Mouse (Mus musculus) forebrain, embryonic 12.5 days (tissue): ENCODE data around the gene Shc2. TPM values are rescaled to one million over a fixed set of nuclear protein-coding genes. Genes with fewer than 3 reads are reported as not detected.

Source experiments
- ATAC-seq: fragments of 200-750 bp; cut with Nextera tagmentation; 2 replicates; pipeline ENCODE4 v1.8.0; 2017; ENCODE audit warnings: moderate TSS enrichment; ENCODE audit not compliant: low FRiP score
- H3K27ac ChIP-seq: fragments of 300-500 bp; sonication (generic); 2 replicates; pipeline ENCODE4 v1.5.1; 2016; ENCODE audit warnings: mild to moderate bottlenecking
- H3K27me3 ChIP-seq: fragments of 300-500 bp; sonication (generic); 2 replicates; pipeline ENCODE4 v1.6.1; 2016; ENCODE audit warnings: mild to moderate bottlenecking
- H3K36me3 ChIP-seq: fragments of 300-500 bp; sonication (generic); replicated peaks from 2 replicates; pipeline ENCODE4 v1.6.1; 2016; ENCODE audit warnings: mild to moderate bottlenecking
- H3K4me1 ChIP-seq: fragments of 300-500 bp; sonication (generic); 2 replicates; pipeline ENCODE4 v1.6.1; 2016
- H3K4me2 ChIP-seq: fragments of 300-500 bp; sonication (generic); 2 replicates; pipeline ENCODE4 v1.6.1; 2016; ENCODE audit warnings: mild to moderate bottlenecking, moderate library complexity
- H3K4me3 ChIP-seq: fragments of 300-500 bp; sonication (generic); replicated peaks from 2 replicates; pipeline ENCODE4 v1.5.1; 2016; ENCODE audit warnings: mild to moderate bottlenecking
- H3K9ac ChIP-seq: fragments of 300-500 bp; sonication (generic); 2 replicates; pipeline ENCODE4 v1.6.1; 2016; ENCODE audit warnings: mild to moderate bottlenecking
- H3K9me3 ChIP-seq: fragments of 300-500 bp; sonication (generic); 2 replicates; pipeline ENCODE4 v1.6.1; 2016
- WGBS: fragments of 180-500 bp; shearing (Covaris S2); methylation state at CpG from one replicate; pipeline ENCODE4 v1.1.7; 2016; 5-methylcytosine and 5-hydroxymethylcytosine counted together
- polyA plus RNA-seq: library from polyadenylated mRNA; unstranded; fragments of >200 nt; fragmentation: Nextera tagmentation; extraction: Ambion mirVana; gene quantifications from 2 replicates; pipeline ENCODE4 v1.2.1, GENCODE M21; 2016

Shc2 gene
- 11.9 and 12.7 TPM in 2 replicates for polyA plus RNA-seq

DNA sequence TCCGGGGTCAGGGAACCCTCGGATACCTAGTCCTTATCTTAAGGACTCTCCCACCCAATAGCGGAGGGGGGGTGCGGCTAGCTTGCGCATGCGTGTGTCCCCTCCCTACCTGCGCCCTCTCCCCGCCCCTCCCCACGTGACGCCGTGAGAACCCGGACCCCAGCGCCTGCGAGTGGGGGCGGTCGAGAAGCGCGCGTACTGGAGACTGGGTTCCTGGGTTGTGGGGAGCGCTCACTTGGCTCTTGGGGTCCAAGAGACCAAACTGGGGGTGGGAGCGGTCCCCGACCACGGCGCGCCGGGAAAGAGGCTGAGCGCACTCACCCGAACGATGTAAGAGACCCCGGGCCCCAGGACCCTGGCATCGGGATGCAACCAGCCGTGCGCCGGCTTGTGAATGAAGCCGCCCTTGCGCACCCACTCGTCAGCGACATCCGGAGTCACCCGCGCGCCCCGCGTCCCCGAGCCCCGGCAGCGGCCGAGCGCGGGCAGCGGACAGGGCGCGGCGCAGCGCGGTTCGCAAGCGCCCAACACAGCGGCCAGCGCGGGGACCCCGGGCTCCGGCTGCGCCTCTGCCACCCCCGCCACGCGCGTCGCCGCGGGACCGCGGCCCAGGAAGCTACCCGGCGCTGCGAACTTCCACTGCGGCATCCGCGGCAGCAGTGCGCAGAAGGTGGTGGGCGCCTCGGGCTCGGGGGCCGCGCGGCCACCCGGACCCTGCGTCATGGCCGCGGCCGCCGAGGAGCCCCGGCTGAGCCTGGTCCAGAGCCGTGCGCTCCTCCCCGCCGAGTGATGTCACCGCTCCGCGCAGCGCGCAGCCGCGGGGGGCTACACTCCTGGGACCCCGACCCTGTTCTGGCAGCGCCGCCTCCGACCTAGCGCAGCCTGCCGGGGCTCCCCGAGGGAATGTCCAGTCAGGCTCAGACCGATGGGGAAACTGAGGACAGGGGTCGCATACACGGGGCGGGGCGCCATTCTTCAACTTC is at the start of gene Shc2:
TSS of gene Shc2 (minus strand) at position 791 of the 983 bp plus-strand sequence.
- ATAC-seq, result peak; percentile 90
- Histone ChIP-seq H3K9ac (peak within 1 kb of the TSS; percentile 79), H3K4me1 (peaks cover 21% of the 10 kb centered on the region), H3K27me3 (peaks cover 42% of the 10 kb centered on the region), H3K4me2 (peak within 1 kb of the TSS; percentile 86), H3K9me3 (no peaks in the 10 kb centered on the region), H3K36me3 (no peaks in the 10 kb centered on the region), H3K4me3 (peak within 1 kb of the TSS; percentile 78), H3K27ac (peak within 1 kb of the TSS; percentile 81)
- under 1% methylated on average over 91 of the region's 116 CpGs for WGBS

GRCm38 (mm10) chr10:79687513-79687912 is 49.8 kb upstream of the Shc2 start:
- no peak overlapping the region for H3K9ac ChIP-seq
- H3K4me3 ChIP-seq, result no peak overlapping the region
- WGBS, result 95% methylated on average over 6 of the region's 6 CpGs
- no peak for ATAC-seq
- H3K36me3 ChIP-seq, result peaks cover 61% of the 10 kb centered on the region
- H3K27ac ChIP-seq, result no peak overlapping the region
- no peaks in the 10 kb centered on the region for H3K27me3 ChIP-seq
- no peak overlapping the region for H3K4me2 ChIP-seq
- H3K4me1 ChIP-seq, result peaks cover 18% of the 10 kb centered on the region
- H3K9me3 ChIP-seq, result no peaks in the 10 kb centered on the region

DNA sequence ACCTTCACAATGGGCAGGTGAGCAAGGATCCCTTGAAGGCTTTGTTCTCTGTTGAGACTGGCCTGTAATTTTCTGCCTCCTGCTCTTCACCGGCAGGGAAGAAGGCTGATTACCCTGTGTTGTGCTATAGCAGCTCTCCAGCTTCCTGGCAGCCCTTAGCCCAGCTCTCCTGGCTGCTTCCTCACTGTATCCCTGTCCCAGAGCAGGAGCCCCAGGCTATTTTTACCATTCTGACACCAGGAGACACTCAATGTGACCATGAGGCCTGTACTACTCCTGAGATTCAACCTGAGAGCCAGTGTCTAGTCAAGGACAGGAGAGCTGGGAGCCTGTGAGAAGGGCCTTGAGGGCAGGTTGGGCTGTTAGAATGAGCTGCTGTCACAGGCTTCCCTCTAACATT is 49.0 kb upstream of the Shc2 start:
- 88% methylated on average over 1 of the region's 1 CpGs for WGBS
- peaks cover 18% of the 10 kb centered on the region for H3K4me1 ChIP-seq
- ATAC-seq, result no peak
- H3K4me2 ChIP-seq, result no peak overlapping the region
- no peak overlapping the region for H3K9ac ChIP-seq
- no peak overlapping the region for H3K27ac ChIP-seq
- H3K27me3 ChIP-seq, result no peaks in the 10 kb centered on the region
- no peak overlapping the region for H3K4me3 ChIP-seq
- no peaks in the 10 kb centered on the region for H3K9me3 ChIP-seq
- peaks cover 61% of the 10 kb centered on the region for H3K36me3 ChIP-seq

- no peak for ATAC-seq
- Histone ChIP-seq H3K27me3 (no peaks in the 10 kb centered on the region), H3K9me3 (no peaks in the 10 kb centered on the region), H3K27ac (no peak overlapping the region), H3K4me2 (no peak overlapping the region), H3K9ac (no peak overlapping the region), H3K4me1 (peaks cover 20% of the 10 kb centered on the region), H3K4me3 (no peak overlapping the region), H3K36me3 (peaks cover 61% of the 10 kb centered on the region)
- WGBS, result 90% methylated on average over 2 of the region's 2 CpGs
Observed at GRCm38 (mm10) chr10:79686219-79686618, 48.5 kb upstream of the Shc2 start.

- ATAC-seq, result no peak
- Histone ChIP-seq H3K9me3 (no peaks in the 10 kb centered on the region), H3K27ac (no peak overlapping the region), H3K27me3 (no peaks in the 10 kb centered on the region), H3K9ac (no peak overlapping the region), H3K4me2 (no peak overlapping the region), H3K4me1 (peaks cover 27% of the 10 kb centered on the region), H3K36me3 (peaks cover 60% of the 10 kb centered on the region), H3K4me3 (no peak overlapping the region)
- WGBS, result 93% methylated on average over 25 of the region's 25 CpGs
Observed at GRCm38 (mm10) chr10:79684770-79685600, 47.3 kb upstream of the Shc2 start.

DNA sequence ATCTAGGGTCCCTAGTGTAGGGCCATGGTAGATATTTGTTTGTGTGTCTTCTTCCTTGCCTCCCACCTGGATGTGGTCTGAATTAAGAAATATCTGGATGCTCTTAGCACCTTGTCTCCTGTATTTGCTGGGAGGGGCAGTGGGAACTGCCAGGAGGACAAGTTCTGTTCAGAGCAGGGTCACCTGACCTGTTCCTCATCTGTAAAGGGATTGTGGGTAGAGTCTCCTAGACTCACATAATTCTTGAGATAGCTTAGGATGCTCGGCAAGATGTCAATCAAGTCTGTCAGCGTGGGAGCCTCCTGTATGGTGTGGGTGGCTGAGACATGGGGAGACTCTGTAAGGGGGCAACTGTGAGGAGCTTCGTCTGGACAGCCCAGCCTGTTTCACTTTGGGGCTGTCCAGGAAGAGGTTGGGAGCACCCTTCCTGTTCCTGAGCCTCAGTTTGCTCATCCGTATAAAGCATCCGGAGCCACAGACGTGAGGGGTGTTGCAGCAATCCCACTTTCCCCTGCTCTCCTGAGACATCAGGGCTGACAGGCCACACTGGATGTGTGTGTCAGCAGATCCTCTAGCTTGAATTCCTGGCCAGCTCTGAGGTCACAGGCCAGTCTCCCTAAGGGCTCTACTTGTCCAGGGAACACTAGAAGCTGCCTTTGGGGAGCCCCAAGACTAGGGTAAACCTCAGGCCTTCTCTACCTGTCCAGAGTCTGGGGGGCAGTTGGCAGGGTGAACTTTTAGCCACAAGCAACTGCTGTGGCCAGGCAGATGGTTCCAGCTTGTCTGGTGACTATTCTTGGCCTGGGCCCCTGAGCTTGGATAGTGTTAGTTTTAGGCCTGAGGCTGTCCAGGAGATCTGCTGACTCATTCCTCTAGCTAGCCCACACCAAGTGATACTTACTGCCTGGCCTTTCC is 46.3 kb upstream of the Shc2 start:
- WGBS, result 91% methylated on average over 6 of the region's 6 CpGs
- ATAC-seq, result no peak
- H3K4me2 ChIP-seq, result peak overlapping the region; percentile 94
- no peaks in the 10 kb centered on the region for H3K9me3 ChIP-seq
- H3K4me3 ChIP-seq, result peak overlapping the region; percentile 90
- peak overlapping the region; percentile 88 for H3K9ac ChIP-seq
- 0 out of 2 replicates have a peak, but pooled peaks cover 2% of the 10 kb centered on the region for H3K27me3 ChIP-seq
- no peak overlapping the region for H3K27ac ChIP-seq
- peaks cover 50% of the 10 kb centered on the region for H3K36me3 ChIP-seq
- peaks cover 27% of the 10 kb centered on the region for H3K4me1 ChIP-seq

DNA sequence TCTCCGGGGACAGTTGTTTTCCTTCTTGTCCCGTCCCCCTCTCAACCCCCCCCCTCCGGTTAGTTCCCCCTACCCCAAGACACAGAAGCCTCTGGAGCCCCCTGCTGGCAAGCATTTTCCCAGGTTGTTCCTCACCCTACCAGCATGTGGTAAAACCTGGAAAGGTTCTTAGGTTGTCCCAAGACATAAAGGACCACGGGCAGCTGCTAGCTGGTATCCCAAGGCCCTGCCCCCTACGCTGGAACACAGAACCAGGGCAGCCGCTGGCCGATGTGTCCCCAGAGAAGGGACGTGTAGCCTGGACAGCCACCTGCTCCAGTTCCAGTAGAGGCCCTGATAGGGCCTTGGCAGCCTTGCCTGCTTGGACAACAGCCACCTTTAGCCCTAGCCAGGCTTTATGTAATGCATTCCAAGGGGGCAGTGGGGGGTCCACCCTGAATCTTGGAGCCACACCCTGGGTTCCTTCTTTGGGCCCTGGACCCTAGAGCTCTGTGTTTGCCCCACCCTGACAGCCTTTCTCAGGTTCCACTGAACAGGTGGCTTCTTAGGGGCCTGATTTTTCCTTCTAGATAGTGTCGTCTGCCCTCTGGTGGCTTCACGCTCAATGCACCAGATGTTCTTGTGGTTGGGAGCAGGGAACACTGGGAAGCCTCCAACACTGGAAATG is 45.3 kb upstream of the Shc2 start:
- H3K27ac ChIP-seq, result peak overlapping the region; percentile 86
- WGBS, result 5% methylated on average over 10 of the region's 10 CpGs
- peak overlapping the region; percentile 94 for H3K4me2 ChIP-seq
- no peak for ATAC-seq
- 0 out of 2 replicates have a peak, but pooled peaks cover 3% of the 10 kb centered on the region for H3K27me3 ChIP-seq
- peak overlapping the region; percentile 88 for H3K9ac ChIP-seq
- peak overlapping the region; percentile 90 for H3K4me3 ChIP-seq
- peaks cover 27% of the 10 kb centered on the region for H3K4me1 ChIP-seq
- H3K9me3 ChIP-seq, result no peaks in the 10 kb centered on the region
- peaks cover 41% of the 10 kb centered on the region for H3K36me3 ChIP-seq

GRCm38 (mm10) chr10:79682551-79682915 is 44.8 kb upstream of the Shc2 start:
- WGBS, result under 1% methylated on average over 10 of the region's 10 CpGs
- peak overlapping the region; percentile 90 for H3K4me3 ChIP-seq
- H3K27me3 ChIP-seq, result 0 out of 2 replicates have a peak, but pooled peaks cover 3% of the 10 kb centered on the region
- H3K27ac ChIP-seq, result peak overlapping the region; percentile 86
- H3K4me1 ChIP-seq, result peaks cover 27% of the 10 kb centered on the region
- peak overlapping the region; percentile 88 for H3K9ac ChIP-seq
- peaks cover 35% of the 10 kb centered on the region for H3K36me3 ChIP-seq
- peak; percentile 10 for ATAC-seq
- H3K4me2 ChIP-seq, result peak overlapping the region; percentile 94
- no peaks in the 10 kb centered on the region for H3K9me3 ChIP-seq

DNA sequence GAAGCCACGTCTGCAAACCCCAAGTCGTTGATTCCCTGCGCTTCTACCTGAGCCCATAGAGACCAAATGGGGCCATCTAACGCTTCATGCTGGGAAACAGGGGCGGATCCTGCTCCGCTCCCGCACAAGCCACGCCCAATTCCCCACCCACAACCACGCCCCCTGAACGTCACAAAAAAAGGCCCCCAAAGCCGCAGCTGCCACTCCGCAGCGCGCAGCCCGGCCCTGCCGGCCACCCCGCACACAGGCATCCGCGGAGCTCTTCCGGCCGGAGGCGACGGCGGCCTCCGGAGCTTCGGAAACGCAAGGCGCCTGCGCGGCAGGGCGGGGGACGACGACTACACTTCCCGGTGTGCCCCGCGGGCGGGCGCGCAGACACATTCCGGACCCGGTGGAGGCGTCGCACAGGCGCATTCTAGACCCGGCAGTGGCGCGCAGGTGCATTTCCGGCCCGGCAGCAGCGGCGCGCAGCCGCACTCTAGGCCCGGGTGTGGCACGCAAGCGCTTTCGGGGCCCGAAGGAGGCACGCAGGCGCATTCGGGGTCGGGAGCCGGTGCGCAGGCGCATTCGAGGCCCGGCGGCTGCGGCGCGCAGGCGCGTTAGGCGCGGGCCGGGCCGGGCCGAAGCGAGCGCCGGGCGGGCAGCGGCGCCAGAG is 44.0 kb upstream of the Shc2 start, which contains the start of gene Cdc34:
TSS of gene Cdc34 (plus strand) at position 605 of the 655 bp plus-strand sequence.
- Histone ChIP-seq H3K27ac (peak within 1 kb of the TSS; percentile 86), H3K9me3 (no peaks in the 10 kb centered on the region), H3K36me3 (peaks cover 27% of the 10 kb centered on the region), H3K9ac (peak within 1 kb of the TSS; percentile 88), H3K27me3 (0 out of 2 replicates have a peak, but pooled peaks cover 3% of the 10 kb centered on the region), H3K4me2 (peak within 1 kb of the TSS; percentile 94), H3K4me3 (peak within 1 kb of the TSS; percentile 90), H3K4me1 (peaks cover 27% of the 10 kb centered on the region)
- under 1% methylated on average over 84 of the region's 84 CpGs for WGBS
- ATAC-seq, result peak; percentile 95

GRCm38 (mm10) chr10:79680606-79681495 is 43.1 kb upstream of the Shc2 start:
- Histone ChIP-seq H3K4me3 (peak overlapping the region; percentile 90), H3K4me2 (peak overlapping the region; percentile 62), H3K4me1 (peaks cover 27% of the 10 kb centered on the region), H3K27ac (peak overlapping the region; percentile 86), H3K9me3 (no peaks in the 10 kb centered on the region), H3K9ac (peak overlapping the region; percentile 50), H3K36me3 (peaks cover 22% of the 10 kb centered on the region), H3K27me3 (0 out of 2 replicates have a peak, but pooled peaks cover 3% of the 10 kb centered on the region)
- 43% methylated on average over 11 of the region's 11 CpGs for whole genome bisulfite sequencing
- peak; percentile 37 for ATAC-seq
